Mouse (Mus musculus): ENCODE data around the gene Taf11.

DNA sequence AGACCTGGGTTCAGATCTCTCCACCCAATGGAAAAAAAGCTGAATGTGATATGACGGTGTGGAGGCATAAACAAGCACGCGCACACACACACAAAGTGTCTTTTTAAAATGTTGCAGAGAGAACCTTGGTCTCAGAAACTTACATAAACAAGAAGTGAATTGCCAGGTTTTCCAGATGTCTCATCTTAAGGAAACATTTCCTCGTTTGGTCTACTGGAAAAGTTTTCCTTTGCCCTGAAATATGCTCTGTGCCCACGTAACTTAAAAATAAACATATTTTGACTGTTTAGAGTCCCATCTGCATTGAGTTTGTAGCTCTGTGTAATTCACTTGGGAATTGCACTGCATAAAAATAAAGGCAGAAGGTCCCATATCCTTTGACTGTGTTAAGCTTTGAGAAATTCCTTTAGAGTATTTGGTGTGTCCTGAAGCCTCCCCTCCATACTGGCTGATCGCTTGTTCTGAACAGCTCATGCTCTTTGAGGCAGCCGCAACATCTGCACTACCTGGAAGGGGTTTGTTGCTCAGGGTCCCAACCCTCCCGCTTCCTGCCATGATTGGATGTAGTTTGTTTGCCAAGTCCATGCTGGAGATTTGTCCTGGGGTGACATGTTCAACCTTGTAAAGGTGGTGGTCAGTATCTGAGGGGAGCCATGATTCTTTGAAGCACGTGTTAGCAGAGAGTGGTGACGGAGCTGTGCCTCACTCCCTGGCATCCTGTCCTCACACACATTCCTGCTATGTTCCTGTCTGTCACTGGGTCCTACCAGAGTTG is 24.7 kb upstream of the Taf11 start:
- no peak for TF ChIP-seq CTCF (IDR thresholded peaks at IDR 0.05; ENCODE audit: low read depth)
- no peak for TF ChIP-seq EP300 (IDR thresholded peaks at IDR 0.05; ENCODE audit: low read depth)
